Mouse (Mus musculus): Measurements from ENCODE around the gene 2010109A12Rik.
A peak's percentile ranks its signal among the peaks of the same experiment; 100 is the strongest.

The 2010109A12Rik gene

GRCm38 (mm10) chr5:93206109-93207005 lies at the start of gene 2010109A12Rik, which contains the start of gene Ccni:
Gene 2010109A12Rik (plus strand): TSS chr5:93206518.
Gene Ccni (minus strand): TSS chr5:93206495.
- peak; percentile 82 for DNase-seq (ENCODE audit: low read depth, low spot score)

GRCm38 (mm10) chr5:93163541-93163940 lies 42.8 kb upstream of the 2010109A12Rik start:
- DNase-seq (ENCODE audit: low read depth, low spot score) = no peak

GRCm38 (mm10) chr5:93167919-93168516 lies 38.3 kb upstream of the 2010109A12Rik start:
- DNase-seq (ENCODE audit: low read depth, low spot score) = no peak

DNA sequence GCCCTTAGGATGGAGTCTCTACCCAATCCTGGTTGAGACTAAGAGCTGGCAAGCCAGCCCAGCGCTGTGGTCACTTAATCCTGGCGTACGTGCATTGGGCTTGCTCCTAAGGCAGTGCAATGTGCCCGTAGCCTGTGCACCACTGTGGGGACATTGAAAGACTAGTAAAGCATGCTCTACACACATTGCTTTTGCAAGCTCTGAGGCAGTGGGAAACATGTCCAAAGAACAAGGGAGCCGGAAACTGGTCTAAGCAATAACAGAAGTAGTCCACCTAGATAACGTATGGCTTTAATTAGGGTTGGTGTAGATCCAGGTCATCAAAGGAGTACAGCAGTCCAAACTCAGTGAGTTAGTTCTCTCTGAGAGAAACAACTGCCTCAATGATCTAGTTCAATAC lies 37.7 kb upstream of the 2010109A12Rik start:
- DNase-seq (ENCODE audit: low read depth, low spot score) = no peak

GRCm38 (mm10) chr5:93171420-93171819 lies 34.9 kb upstream of the 2010109A12Rik start:
- no peak for DNase-seq (ENCODE audit: low read depth, low spot score)

DNA sequence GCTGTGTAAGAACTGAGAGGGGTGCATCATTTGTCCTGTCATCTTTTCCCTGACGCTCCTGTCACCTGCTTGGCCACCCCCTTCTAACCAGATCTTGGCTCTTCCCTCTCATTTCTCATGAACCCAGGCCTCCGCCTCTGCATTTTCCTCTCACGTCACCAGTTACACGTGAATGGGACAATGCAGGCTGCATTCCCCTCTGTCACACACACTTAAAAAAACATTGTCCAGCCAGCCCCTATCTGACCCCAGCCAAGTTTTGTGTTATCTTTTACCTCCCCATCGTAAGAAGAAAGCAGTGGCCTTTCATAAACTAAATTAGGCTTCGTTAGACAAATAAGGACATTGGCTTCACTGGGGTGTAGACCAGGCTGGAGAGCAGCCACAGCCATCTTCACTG lies 33.8 kb upstream of the 2010109A12Rik start:
- DNase-seq (ENCODE audit: low read depth, low spot score) = no peak

DNA sequence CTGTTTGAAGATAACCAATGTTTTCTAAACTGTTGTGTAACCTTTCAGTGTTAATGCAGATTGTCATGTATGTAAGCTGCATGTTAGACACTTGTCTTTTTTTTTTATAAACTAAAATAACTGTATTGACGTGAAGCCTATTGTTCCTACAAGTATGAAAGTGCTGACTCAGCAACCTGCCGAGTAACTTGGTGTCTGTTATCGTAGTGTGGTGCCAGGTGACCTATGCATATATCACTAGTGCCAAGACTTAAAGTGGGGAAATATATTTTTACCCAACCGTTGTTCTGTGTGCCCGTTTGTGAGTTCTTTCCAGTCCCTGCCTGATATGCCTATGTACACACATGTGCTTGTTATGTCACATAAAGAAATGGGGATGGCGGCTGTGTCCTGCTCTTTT lies 31.6 kb upstream of the 2010109A12Rik start:
- DNase-seq (ENCODE audit: low read depth, low spot score) = no peak

DNA sequence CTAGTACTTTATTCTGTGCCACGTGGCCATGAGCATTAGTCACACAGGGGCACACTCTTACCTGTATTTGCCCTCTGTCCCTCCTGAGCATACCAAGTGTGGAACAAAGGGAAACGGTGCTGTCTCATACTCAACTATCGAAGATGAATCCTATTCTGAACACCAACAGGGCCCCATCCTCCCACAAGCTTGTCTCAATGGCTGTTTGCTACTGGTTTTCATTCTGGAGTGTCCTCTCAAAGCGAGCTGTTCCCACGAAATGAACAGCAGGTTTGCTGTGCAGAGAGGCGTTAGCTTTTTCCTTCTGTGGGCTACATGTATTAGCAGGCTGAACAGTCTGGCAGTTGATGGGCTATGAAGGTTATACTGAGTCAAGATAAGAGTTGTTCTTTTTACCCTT lies 27.7 kb upstream of the 2010109A12Rik start:
- DNase-seq (ENCODE audit: low read depth, low spot score) = no peak

DNA sequence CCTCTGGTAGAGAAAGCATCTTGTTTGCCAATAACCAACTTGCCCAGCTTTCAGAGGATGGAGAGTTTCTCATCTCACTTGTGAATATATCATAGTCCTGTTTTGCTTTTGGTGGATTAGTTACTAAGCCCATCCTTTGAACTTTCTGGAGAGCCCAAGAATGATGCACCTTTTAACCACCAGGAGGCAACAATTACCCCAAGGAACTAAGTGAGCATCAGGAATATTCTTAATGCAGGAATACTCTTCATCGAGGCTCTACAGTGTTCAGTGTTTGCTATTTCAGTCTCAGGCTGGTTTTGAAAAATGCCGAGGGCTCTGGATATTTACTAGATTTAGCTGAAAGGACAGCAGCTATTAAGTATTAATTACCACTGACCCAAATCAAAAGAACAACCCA lies 26.1 kb upstream of the 2010109A12Rik start:
- DNase-seq (ENCODE audit: low read depth, low spot score) = no peak

GRCm38 (mm10) chr5:93183311-93183710 lies 23.0 kb upstream of the 2010109A12Rik start:
- DNase-seq (ENCODE audit: low read depth, low spot score) = no peak

DNA sequence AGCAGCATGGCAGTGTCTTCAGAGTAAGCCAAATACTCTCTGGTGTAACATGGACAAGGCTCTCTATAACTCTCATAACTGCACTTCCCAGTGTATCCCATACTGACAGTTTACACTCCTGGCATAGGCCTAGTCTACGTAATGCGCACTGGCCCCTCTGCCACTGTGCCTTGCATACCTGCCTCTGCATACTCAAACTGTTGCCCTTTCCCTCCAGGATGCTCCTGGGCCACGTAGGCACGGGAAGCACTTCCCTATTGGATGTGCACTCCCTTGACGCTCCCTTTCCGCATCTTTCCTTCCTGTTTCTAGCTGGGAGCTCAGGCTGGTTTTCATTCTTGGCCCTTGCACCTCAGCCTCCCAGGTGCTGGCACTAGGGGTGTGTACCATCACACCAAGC lies 21.8 kb upstream of the 2010109A12Rik start:
- DNase-seq (ENCODE audit: low read depth, low spot score) = no peak

DNA sequence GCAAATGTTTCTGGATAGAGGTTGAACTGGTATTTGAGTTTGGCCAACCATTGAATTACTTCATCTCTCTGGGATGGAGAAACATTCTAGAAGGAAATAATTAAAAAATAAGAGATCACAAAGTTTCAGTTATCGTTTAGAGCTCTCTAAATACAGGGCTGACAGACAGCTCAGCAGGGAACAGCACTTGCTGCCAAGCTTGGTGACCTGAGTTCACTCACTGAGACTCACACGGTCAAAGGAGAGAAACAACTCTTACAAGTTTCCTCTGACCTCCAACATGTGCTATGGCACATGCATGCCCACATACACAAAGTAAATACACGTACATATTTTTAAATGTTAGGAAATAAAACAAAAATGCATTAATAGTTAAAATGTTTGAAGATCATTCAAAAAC lies 16.7 kb upstream of the 2010109A12Rik start:
- no peak for DNase-seq (ENCODE audit: low read depth, low spot score)

DNA sequence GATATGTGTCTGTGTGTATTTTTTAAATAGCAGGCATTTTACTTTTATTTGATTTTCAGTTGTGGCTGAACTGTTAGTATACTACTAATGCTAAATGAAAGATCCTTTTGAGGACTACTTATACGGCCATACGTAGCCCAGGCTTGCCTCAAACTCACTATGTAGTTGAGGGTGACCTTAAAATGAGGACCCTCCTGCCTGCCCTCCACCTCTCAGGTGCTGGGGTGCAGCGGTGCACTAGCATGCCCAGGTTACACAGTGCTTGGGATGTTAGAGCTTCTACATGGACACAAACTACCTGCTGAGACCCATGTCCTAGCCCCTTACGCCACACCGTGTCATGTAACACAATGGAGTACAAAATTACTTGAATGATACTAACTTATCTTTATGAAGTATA lies 15.9 kb upstream of the 2010109A12Rik start:
- DNase-seq (ENCODE audit: low read depth, low spot score) = no peak

DNA sequence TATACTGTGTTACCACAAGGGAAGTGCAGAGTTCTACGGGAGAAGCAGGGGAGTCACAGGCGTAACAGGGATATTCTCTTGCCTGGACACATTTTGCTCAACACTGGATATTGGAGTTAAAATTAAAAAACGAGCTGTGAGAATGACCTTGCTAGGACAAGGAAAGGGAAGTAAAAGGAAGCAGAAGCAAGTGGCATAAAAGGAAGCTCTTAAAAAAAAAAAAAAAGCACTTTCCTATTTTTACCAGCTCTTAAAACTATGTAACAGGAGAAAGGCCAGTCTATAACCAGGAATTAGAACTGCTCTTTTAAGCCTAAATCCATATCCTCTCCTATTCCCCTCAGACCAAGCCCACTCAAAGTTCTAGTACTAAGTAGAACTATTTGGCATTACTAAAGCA lies 8.1 kb upstream of the 2010109A12Rik start:
- DNase-seq (ENCODE audit: low read depth, low spot score) = no peak

GRCm38 (mm10) chr5:93201181-93201580 lies 5.1 kb upstream of the 2010109A12Rik start:
- no peak for DNase-seq (ENCODE audit: low read depth, low spot score)

DNA sequence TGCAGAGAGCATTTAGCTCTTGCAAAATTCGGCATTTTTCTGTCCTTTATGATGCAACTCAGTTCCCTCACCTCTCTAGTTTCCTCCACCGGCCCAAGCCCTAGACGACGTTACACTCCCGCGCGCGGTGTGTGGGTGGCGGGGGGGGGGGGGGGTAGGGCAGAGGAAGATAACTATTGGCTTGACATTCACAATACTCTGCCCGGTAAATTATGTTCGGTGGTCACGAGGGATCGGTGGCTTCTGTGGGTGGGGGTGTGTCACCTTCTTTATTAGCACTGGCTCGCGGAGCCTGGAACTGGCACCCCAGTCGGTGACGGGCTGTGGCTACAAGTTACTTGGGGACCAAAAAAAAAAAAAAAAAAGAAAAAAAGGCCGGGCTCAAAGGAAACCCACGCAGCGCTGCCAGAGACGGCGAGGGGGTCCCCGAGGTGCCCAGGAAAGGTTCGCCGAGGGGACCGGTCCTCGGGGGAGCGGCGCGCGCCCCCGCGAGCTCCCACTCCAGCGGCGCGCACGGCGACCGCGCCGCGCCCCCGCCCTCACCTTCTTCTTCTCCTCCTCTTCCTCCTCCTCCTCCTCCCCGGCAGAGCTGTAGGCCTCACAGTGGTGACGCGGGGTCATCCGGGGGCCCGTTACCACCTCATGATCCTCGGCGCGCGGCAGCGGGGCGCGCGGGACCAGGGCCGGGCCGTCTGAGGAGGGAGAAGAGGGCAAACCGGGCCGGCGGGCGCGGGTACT lies 778 bp upstream of the 2010109A12Rik start:
- no peak for DNase-seq (ENCODE audit: low read depth, low spot score)

DNA sequence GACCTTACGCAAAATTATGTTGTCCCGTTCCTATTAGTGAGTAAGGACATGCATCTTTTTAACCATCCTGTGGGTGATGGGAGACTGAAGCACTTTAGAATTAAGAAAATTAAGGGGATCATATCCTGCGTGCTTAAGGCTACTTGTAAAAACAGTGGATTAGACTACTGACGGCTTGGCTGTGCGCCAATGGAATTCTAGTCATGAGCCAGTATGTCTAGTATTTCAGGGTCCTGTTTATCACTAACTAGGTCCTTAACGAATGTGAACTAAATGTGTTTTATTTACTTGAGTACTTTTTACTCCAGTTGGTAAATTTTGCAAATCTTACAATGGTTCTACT lies 659 bp downstream of the 2010109A12Rik start:
- DNase-seq (ENCODE audit: low read depth, low spot score) = no peak

DNA sequence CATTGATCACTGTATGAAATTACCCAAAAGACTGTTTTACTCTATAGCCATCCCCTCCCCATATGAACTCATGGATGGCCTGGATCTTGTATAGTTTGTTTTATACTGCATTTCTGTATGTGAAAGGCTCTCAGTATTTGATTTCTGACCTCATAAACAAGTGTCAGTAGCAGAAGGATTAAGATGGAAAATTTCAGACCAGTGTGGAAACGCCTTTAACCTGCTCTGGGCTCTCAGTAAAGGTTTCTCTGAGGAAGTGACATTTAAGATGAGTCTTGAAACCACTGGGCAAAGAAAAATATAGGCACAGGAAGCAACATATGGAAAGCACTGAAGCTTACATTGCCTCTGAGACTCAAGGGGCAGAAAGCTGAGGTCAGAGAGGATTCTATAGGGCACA lies 1.2 kb downstream of the 2010109A12Rik start:
- DNase-seq (ENCODE audit: low read depth, low spot score) = no peak

- DNase-seq (ENCODE audit: low read depth, low spot score) = no peak
Measured at GRCm38 (mm10) chr5:93218375-93218774, 12.1 kb downstream of the 2010109A12Rik start.

DNA sequence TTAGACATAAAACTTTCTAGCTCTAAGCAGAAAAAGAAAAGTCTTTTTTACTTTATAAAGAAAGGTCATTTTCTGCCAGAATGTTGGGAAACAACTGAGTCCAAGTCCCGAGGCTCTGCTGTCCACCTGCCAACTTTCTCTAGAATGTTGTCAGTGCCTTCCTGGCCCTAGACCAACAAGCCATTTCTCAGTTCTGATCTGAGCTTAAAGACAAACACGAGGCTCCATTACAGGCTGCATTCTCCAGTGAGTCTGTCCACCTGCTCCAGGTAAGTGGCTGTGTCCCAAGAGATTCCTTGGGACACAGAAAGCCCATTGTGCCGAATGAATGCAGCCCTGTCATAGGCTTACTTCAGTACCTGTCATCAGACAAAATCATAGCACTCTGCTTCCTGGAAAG lies 15.3 kb downstream of the 2010109A12Rik start:
- DNase-seq (ENCODE audit: low read depth, low spot score) = no peak

DNA sequence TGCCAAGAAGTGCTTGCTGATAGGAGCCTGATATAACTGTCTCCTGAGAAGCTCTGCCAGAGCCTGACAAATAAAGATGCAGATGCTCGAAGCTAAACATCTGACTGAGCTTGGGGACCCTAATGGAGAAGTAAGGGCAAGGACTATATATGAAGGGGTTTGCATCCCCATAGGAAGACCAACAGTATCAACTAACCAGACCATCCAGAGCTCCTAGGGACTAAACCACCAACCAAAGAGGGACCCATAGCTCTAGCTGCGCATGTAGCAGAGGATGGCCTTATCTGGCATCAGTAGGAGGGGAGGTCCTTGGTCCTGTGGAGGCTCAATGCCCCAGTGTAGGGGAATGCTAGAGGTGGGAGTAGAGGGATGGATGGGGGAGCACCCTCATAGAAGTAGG lies 18.2 kb downstream of the 2010109A12Rik start:
- no peak for DNase-seq (ENCODE audit: low read depth, low spot score)

DNA sequence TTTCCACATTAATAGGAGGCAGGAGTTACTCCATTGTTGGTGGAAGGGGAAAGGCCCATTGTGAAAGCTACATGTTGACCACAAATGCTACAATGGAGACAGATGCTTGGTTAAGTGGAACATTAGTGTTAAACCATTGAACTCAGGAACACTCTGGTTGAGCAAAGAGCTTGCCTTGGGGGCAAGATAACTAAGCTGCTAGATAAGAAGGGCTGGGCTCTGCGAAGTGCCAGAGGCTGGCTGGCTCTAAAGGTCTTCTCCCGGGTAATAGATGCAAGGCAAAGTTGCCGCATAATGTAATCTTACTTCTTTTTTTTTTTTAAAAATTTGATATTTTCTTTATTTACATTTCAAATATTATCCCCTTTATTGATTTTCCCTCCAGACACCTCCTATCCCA lies 20.8 kb downstream of the 2010109A12Rik start:
- DNase-seq (ENCODE audit: low read depth, low spot score) = no peak

GRCm38 (mm10) chr5:93229527-93229926 lies 23.2 kb downstream of the 2010109A12Rik start:
- DNase-seq (ENCODE audit: low read depth, low spot score) = no peak
